Mouse (Mus musculus): ENCODE measurements around the gene B4galnt1.

DNA sequence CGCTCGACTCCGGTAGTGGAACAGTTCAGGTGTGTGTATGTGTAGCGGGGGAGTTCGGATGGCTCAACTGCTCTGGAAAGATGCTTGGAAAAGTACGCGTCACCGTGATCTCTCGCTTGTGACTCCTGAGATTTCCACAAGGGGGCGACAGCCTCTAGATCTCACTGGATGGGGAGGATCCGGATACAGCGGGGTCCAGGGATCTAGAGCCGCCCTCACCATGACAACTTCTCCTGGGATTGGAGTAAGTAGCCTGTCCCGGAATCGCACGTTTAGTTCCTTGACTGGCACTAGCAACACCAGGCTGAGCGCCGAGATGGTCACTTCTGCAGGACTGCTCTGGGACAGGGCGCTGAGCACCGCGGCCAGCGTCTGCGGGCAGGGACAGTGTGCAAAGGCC lies 12.7 kb downstream of the B4galnt1 start:
- TF ChIP-seq CTCF (IDR thresholded peaks at IDR 0.05; ENCODE audit: borderline replicate concordance, control insufficient read depth, extremely low read depth, insufficient read depth, low read length, poor library complexity) (peak; percentile 79; the same call in 1 of the 2 replicates), POLR2A (IDR thresholded peaks at IDR 0.05; ENCODE audit: control insufficient read depth, extremely low read depth, insufficient read depth, low read length, poor library complexity) (no peak)

Data from thymus, adult 2 months (tissue).